Mouse (Mus musculus) kidney, postnatal 0 days (tissue): ENCODE results near the gene Gm39566. TPM values are rescaled to one million over a fixed set of nuclear protein-coding genes. Genes with fewer than 3 reads are reported as not detected.
A peak's percentile ranks its signal among the peaks of the same experiment; 100 is the strongest.

Experiments used
- ATAC-seq: fragments of 200-750 bp; cut with Nextera tagmentation; replicated peaks from 2 replicates; pipeline ENCODE4 v1.8.0; 2017; ENCODE audit warnings: low read depth, moderate number of reproducible peaks, moderate TSS enrichment, moderate library complexity; ENCODE audit not compliant: low FRiP score
- DNase-seq: peaks from one replicate; pipeline ENCODE4 v3.0.0-alpha.2; 2016; ENCODE audit warnings: low spot score
- H3K27ac ChIP-seq: fragments of 300-500 bp; sonication (generic); 2 replicates; pipeline ENCODE4 v1.5.1; 2014; ENCODE audit warnings: mild to moderate bottlenecking
- H3K27me3 ChIP-seq: fragments of 300-500 bp; sonication (generic); 2 replicates; pipeline ENCODE4 v1.6.1; 2014; ENCODE audit warnings: low read length, mixed read lengths; ENCODE audit not compliant: insufficient read depth
- H3K36me3 ChIP-seq: fragments of 300-500 bp; sonication (generic); 2 replicates; pipeline ENCODE4 v1.6.1; 2014; ENCODE audit warnings: low read length, mixed read lengths; ENCODE audit not compliant: insufficient read depth
- H3K4me1 ChIP-seq: fragments of 300-500 bp; sonication (generic); replicated peaks from 2 replicates; pipeline ENCODE4 v1.6.1; 2014; ENCODE audit warnings: antibody characterized with exemption, low read length, mixed read lengths; ENCODE audit not compliant: insufficient read depth
- H3K4me2 ChIP-seq: fragments of 300-500 bp; sonication (generic); 2 replicates; pipeline ENCODE4 v1.6.1; 2014; ENCODE audit warnings: mild to moderate bottlenecking, low read length, moderate library complexity, mixed read lengths
- H3K4me3 ChIP-seq: fragments of 300-500 bp; sonication (generic); replicated peaks from 2 replicates; pipeline ENCODE4 v1.5.1; 2014; ENCODE audit warnings: low read depth, low read length
- H3K9ac ChIP-seq: fragments of 300-500 bp; sonication (generic); 2 replicates; pipeline ENCODE4 v1.6.1; 2014; ENCODE audit warnings: low read depth, low read length
- H3K9me3 ChIP-seq: fragments of 300-500 bp; sonication (generic); replicated peaks from 2 replicates; pipeline ENCODE4 v1.6.1; 2016; ENCODE audit warnings: low read length, inconsistent platforms, mixed read lengths
- CTCF ChIP-seq: IDR thresholded peaks from 2 replicates; pipeline ENCODE4 v1.5.1; 2016; ENCODE audit warnings: antibody characterized with exemption, low read depth, mild to moderate bottlenecking, moderate library complexity
- WGBS: fragments of 180-500 bp; shearing (Covaris S2); extraction: QIAGEN DNeasy Blood & Tissue Kit; methylation state at CpG from one replicate; pipeline ENCODE4 v1.1.7; 2014; 5-methylcytosine and 5-hydroxymethylcytosine counted together
- polyA plus RNA-seq: library from polyadenylated mRNA; unstranded; fragments of >200 nt; fragmentation: Nextera tagmentation; extraction: Ambion mirVana; gene quantifications from 2 replicates; pipeline ENCODE4 v1.2.1, GENCODE M21; 2015

Gene Gm39566
- polyA plus RNA-seq, 1 experiment from 2014 or later: not detected

GRCm38 (mm10) chr11:69804972-69805909 lies 9.9 kb downstream of the Gm39566 start, which contains the start of gene Tmem102:
Tmem102 (minus strand) TSS chr11:69805624.
- 0 out of 2 replicates have a peak, but pooled peaks have one; percentile 13 for TF ChIP-seq CTCF
- Histone ChIP-seq H3K27me3 (peaks cover 5% of the 10 kb centered on the region; the same call in 1 of the 2 replicates), H3K4me3 (peak within 1 kb of the TSS; percentile 39), H3K36me3 (no peaks in the 10 kb centered on the region), H3K4me1 (peaks cover 39% of the 10 kb centered on the region), H3K9me3 (no peaks in the 10 kb centered on the region), H3K9ac (peak within 1 kb of the TSS; percentile 49), H3K27ac (no peak within 1 kb of the TSS), H3K4me2 (peak within 1 kb of the TSS; percentile 93)
- peak; percentile 58 for DNase-seq
- WGBS: 8% methylated on average over 29 of the region's 29 CpGs
- no peak; the same call in 1 of the 2 replicates for ATAC-seq

DNA sequence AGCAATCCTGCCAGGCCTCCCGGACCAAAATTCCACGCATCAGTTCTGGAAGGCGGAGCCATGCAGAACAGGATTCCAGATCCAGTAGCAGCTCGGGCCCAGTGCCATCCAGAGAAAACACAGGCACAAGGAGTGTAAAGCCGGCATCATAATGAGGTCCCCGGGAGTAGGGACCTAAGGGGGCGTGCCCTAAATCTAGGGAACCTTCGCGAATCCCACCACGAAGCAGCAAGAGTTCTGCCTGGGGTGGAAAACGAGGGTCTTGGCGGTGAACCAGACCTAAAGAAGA lies 10.5 kb downstream of the Gm39566 start:
- DNase-seq (no peak), ATAC-seq (no peak)
- TF ChIP-seq CTCF: no peak
- Histone ChIP-seq H3K9ac (peak overlapping the region; percentile 49), H3K36me3 (no peaks in the 10 kb centered on the region), H3K9me3 (no peaks in the 10 kb centered on the region), H3K27me3 (peaks cover 5% of the 10 kb centered on the region; the same call in 1 of the 2 replicates), H3K4me1 (peaks cover 44% of the 10 kb centered on the region), H3K4me2 (peak overlapping the region; percentile 93), H3K4me3 (peak overlapping the region; percentile 39), H3K27ac (no peak overlapping the region)
- 10% methylated on average over 12 of the region's 12 CpGs for WGBS

- Histone ChIP-seq H3K4me1 (peaks cover 44% of the 10 kb centered on the region), H3K9ac (peak overlapping the region; percentile 51), H3K27me3 (peaks cover 5% of the 10 kb centered on the region; the same call in 1 of the 2 replicates), H3K36me3 (no peaks in the 10 kb centered on the region), H3K9me3 (no peaks in the 10 kb centered on the region), H3K4me2 (peak overlapping the region; percentile 93), H3K27ac (0 out of 2 replicates have a peak overlapping the region, but pooled peaks have one; percentile 44), H3K4me3 (peak overlapping the region; percentile 39)
- TF ChIP-seq CTCF: peak; percentile 77
- DNase-seq: peak; percentile 80
- peak; percentile 70 for ATAC-seq
- WGBS: 1% methylated on average over 60 of the region's 60 CpGs
These were observed 11.1 kb downstream of the Gm39566 start for GRCm38 (mm10) chr11:69803786-69804651.

DNA sequence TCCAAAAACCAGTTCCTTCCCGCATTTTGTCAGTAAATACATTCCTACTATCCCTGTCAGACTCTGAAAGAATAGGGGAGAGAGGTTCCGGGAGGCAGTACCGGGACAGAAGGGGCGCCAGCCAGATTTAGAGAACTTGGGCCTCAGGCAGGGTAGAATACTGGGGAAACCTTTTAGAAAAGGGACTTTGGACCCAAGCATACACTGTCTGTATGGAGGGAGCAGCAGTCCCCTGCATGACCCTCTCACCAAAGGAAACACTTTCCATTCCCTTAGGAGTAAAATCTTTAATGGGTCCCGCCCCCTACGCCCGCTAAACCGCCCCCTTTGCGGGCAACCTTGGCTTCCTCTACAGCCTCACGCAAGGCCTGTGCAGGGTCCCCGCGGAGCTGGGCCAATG lies 11.8 kb downstream of the Gm39566 start:
- 3% methylated on average over 12 of the region's 12 CpGs for WGBS
- no peak for TF ChIP-seq CTCF
- peak overlapping the region; percentile 39 for H3K4me3 ChIP-seq
- peak; percentile 21 for DNase-seq
- H3K27ac ChIP-seq: 0 out of 2 replicates have a peak overlapping the region, but pooled peaks have one; percentile 44
- peaks cover 5% of the 10 kb centered on the region; the same call in 1 of the 2 replicates for H3K27me3 ChIP-seq
- ATAC-seq: no peak; the same call in 1 of the 2 replicates
- no peaks in the 10 kb centered on the region for H3K9me3 ChIP-seq
- H3K36me3 ChIP-seq: no peaks in the 10 kb centered on the region
- H3K9ac ChIP-seq: peak overlapping the region; percentile 51
- peaks cover 44% of the 10 kb centered on the region for H3K4me1 ChIP-seq
- peak overlapping the region; percentile 93 for H3K4me2 ChIP-seq

- TF ChIP-seq CTCF: no peak
- DNase-seq (peak; percentile 91), ATAC-seq (no peak)
- Histone ChIP-seq H3K9ac (peak overlapping the region; percentile 51; the same call in 1 of the 2 replicates), H3K27me3 (peaks cover 5% of the 10 kb centered on the region; the same call in 1 of the 2 replicates), H3K9me3 (no peaks in the 10 kb centered on the region), H3K27ac (no peak overlapping the region), H3K4me3 (peak overlapping the region; percentile 39), H3K36me3 (no peaks in the 10 kb centered on the region), H3K4me1 (peaks cover 44% of the 10 kb centered on the region), H3K4me2 (peak overlapping the region; percentile 93)
- under 1% methylated on average over 33 of the region's 33 CpGs for WGBS
These were observed 12.4 kb downstream of the Gm39566 start for GRCm38 (mm10) chr11:69802648-69803105.
